Mouse (Mus musculus) monocyte, adult 2 months (primary cell): ENCODE data around the gene Slc6a21.

Experiments
- DNase-seq, 2 experiments: peaks; one replicate each; pipeline ENCODE4 v3.0.0; 2022; ENCODE audit warnings: low spot score in 2 of 2, low read depth in 1 of 2

The Slc6a21 gene

DNA sequence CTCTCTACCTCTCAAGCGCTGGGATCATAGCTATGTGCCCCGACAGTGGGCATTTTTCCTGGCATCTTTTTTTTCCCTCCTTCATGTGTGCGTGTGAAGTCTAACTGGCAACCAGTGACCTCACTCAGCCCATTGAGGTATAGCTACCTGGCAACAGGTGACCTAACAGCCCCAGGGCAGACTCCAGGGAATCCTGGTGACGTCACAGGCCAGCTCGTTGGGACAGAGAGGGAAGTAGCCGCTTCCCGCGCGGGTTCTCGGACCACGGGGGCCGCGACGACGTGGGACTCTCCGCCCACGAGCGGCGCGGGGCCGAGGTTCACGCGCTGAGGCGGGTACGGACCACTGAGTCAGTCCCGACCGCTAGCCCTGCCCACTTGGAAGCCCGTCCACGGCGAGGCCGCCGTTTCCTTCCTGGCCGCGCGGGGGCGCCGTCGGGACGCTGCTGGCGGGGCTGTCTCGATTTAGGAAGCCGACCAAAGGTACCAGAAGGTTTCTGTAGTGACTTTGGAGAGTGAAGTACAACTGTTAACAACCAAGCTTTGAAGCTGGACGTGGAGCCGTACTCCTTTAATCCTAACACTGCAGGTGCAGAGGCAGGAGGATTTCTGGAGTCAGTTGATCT is at the start of gene Slc6a21:
Gene Slc6a21, plus strand, starts transcription at position 378 of the 625 bp plus-strand sequence.
- DNase-seq, result peak; percentile 51 to 80

DNA sequence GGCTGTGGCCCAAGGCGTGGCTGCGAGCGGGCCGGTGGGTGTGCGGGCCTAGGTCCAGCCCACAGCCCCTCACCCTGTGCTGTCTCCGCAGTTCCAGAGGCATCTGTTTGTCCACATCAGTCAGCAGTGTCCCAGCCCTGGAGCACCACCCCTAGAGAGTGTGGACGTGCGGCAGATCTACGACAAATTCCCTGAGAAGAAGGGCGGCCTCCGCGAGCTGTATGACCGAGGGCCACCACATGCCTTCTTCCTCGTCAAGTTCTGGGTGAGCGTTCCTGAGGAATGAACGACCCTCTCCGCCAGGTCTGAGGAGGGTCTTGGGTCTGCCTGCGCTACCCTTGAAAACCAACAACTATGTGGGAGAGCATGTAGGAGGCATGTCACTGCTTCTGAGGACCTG is 48.8 kb upstream of the Slc6a21 start:
- DNase-seq, result no peak

DNA sequence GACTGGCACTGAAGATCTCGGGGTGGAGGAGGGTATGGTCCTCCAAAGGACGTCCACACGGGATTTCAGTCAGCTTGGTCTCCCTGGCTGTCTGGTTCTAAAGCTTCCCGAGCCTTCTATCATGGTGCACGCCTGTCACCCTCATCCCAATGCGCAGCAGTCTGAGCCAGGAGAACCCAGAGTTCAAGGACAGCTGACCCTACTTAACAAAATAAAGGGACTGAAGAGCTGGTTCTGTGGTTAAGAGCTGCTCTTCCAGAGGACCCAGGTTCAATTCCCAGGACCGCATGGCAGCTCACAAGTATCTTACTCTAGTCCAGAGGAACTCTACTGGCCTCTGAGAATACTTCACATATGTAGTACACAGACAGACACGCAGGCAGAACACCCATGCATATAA is 48.3 kb upstream of the Slc6a21 start:
- no peak for DNase-seq

DNA sequence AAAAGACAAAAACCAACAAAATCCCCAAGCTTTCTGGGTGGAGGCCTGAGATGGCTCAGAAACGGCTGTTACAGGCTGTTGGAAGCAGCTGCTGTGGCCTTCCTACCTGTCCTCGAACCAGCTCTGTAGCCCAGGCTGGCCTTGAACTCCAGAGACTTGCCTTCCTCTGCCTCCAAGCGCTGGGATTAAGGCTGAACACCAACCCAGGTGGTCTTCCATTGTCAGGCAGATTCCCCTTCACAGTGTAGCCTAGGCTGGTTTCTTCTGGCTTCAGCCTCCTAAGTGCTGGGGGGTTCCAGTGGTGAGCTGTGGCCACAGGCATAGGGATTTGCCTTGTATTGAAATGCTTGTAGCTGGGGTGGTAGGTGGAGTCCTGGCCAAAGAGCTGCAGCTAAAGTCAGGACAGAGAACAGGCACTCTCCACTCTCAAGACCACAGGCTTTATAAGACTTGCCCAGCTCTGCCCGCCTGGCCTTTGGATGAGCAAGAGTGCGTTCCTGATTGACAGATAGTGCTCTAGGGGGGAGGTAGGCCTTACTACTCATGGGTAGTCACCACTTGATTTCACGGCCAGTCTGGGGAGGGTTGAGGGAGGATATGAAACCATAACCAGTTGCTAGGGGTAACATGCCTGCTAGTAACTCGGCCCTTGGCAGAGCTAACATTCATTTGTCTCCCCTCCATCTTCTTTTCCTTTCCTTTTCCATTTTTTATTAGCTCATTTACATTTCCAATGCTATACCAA is 47.7 kb upstream of the Slc6a21 start:
- peak in 1 of 2 experiments; percentile 26 for DNase-seq

DNA sequence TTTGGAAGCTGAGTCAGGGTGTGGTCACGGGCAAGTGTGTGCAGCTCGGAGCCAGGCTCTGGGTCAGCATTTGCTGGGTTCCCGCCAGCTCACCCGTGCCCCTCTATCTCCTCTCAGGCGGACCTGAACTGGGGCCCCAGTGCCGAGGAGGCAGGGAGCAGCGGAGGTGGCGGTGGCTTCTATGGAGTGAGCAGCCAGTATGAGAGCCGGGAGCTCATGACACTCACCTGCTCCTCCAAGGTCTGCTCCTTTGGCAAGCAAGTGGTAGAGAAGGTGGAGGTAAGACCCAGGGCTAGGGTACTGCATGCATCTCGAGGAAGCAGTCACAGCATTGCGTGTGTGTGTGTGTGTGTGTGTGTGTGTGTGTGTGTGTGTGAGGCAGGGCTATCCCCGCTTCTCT is 46.1 kb upstream of the Slc6a21 start:
- DNase-seq, result no peak

DNA sequence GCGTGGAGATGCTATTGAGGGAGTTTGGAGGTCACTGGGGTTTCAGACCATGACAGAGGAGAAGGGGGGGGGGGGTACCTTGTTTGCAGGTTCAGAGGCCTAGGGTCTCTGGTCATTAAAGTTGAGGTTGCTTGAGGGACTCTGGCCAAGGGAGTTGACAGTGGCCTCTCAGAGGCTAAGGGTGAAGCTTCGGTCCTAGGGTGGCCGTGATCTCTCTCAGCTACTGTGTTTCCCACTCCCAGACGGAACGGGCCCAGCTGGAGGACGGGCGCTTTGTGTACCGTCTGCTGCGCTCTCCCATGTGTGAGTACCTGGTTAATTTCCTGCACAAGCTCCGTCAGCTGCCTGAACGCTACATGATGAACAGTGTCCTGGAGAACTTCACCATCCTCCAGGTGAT is 45.4 kb upstream of the Slc6a21 start:
- DNase-seq, result no peak

DNA sequence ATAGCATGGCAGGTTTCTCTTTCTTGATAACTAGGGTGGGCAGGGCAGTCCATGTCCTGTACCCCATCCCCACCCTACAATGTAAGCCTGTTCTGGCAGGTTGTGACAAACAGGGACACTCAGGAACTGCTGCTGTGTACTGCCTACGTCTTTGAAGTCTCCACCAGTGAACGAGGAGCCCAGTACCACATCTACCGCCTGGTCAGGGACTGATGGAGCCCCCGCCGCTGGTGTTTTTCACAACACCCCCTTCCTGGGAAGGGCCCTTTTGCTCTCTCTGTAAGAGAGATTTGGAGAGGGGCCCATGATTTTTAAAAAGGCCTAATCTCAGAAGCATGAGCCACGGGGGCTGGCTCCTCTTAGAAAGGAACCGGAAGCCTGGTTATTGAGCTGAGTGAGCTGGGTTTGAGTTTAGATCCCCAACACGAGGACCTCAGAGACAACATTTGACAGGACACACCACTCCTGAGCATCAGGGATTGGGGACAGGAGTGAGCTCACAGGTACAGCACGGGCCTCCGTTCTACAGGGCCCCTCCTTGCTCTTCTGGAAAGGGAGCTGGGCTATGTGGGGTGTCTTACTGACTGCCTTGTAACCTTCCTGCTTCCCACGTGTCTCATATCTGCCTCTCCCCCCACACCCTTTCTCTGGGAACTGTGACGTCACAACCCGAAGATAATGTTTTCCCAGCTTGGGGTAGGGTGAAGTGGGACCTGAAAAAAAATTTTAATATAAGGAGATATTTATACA is 44.4 kb upstream of the Slc6a21 start:
- DNase-seq, result no peak

DNA sequence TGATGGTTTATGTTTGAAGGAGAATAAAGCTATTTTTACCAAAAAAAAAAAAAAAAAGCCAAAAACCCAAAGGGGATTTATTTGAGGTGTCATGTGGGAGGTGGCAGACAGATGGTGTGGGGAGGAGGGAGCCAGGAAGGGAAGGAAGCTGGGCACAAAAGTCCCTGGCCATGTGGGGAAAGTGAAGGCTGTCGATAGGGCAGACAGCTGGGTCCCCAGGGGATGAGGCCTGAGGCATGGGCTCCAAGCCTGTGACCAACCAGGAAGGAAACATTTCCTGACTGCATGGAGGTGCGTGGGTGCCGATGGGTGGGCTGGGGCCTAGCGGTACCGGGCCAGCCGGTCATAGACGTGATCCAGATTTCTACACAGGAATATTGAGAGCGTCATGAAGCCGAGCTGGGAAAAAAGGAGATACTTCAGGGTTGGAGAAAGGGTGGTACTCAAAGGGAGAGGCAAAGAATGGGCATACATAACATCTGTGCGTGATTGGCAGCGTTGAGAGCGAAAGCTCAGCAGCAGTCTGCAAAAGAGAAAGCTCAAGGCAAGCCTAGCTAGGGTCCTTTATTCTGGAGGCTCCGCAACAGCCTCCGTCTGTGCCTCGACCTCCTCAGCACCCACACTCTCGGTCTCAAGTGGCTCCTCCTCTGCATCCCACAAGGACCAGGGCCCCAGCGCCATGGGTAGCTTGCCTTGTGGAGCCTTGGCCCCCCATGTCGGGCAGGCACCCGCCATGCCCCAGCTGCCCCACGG is 43.6 kb upstream of the Slc6a21 start:
- DNase-seq, result no peak

DNA sequence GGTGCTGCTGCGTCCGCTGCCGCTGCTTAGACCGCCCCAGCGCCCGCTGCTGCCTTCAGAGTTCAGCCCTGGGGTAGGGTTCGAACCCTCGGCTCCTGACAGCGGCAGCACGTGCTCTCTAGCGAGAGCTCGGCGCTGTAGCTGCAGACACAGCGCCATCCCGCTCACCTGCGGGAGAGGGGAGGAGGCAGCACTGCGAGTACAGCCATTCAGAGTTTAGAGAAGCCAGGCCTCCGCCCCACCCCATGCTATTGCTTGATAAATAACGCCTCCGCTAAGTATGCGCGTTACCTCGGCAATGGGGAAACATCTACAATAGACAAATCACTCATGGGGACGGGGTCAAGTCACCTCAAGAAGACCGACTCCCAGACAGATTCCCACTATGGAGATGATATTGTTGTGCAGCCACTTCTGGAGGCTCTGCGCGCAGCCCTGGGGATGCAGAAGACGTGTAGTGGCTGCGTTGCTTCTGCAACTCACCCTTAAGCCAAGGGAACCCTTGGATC is 42.9 kb upstream of the Slc6a21 start:
- DNase-seq, result no peak

DNA sequence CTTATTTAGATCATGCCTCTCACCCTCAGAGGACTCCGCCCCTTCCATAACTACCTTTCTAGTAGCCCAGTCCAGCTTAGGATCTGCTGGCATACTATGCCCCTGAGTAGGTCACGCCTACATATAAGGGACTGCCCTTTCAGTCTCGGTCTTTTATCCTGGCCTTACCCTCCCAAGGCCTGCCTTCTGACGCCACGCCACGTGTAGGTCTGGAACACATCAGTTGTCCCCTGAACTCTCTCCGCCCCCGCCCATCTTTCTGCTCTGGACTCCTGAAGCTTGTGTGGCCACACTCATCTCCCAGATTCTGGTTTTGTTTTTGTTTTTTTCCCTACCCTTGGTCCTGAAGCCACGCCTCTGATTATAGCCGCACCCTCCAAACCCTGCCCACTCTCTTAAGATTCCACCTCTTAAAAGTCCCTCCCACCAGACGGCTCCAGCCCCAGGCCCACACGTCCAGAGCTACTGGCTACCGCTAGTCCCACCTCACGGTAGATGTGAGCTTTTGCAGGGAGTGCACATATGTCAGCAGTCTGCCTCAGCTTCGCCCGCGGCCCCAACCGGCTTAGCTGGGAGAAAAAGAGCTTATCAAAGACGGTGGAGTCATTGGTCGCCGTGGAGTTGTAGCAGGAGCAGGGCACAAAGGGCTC is 42.3 kb upstream of the Slc6a21 start:
- DNase-seq, result no peak

DNA sequence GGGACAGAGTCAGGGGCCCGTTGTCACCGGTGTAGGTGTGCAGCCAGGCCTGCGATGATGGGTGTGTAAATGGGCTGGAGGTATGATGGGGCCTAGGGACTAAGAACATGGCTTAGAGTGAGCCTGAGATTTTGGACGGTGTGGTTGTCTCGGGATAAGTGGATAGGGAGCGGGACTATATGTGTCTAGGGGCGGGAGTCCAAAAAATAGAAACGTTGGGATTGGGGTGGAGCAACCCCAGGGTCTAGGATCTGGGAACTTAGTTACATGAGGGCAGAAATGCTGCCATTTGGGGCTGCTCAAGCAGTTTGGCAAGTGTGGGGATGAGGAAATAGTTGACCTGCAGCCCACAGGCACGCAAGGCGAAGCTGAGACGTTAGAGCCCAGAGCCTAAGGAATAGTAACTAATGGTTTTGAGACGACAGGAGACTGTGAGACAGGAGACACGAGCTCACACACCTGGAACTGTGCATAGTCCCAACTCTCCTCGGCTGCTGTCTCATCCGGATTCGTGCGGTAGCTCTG is 41.6 kb upstream of the Slc6a21 start:
- DNase-seq, result no peak

DNA sequence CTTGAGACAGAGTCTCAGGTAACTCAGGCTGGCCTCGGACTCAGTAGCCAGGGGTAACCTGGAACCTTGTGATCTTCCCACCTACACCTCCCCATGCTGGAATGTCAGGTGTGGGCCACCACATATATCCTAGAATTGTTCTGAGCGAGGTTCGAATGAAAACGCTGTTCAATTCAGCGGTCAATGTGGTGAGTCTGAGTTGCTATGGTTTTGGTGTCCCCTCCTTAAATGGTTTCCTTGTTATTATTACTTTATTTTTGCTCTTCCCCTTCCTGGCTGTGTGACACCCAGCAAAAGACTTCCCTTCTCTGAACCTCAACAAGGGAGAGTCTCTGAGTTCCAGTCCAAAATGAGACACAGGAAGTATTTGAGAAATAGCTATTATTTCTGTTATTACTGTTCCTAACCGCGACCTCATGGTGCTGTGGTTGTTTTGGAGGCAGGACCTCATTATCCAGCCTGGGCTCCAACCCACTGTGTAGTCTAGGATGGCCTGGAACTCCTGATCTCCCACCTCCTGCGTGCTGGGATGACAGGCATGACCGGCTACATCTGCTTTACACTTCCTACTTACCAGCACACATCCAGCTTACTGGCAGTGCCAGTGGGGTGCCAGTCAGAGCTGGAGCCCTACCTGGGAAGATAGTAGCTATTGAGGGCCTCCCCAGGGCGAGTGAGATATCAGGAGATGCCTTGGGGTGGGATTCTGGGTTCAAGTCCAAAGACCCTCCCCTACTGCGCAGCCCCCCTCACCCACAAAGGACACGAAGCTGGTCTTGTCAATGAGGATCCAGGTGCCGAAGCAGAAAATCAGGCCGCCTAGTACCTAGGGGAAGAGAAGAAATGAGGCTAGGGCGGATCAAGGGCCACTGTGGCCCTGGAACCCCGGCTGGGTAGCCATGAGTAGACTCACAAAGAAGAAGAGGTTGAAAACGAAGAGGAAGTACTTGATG is 39.3 kb upstream of the Slc6a21 start:
- peak; percentile 33 to 42 for DNase-seq

DNA sequence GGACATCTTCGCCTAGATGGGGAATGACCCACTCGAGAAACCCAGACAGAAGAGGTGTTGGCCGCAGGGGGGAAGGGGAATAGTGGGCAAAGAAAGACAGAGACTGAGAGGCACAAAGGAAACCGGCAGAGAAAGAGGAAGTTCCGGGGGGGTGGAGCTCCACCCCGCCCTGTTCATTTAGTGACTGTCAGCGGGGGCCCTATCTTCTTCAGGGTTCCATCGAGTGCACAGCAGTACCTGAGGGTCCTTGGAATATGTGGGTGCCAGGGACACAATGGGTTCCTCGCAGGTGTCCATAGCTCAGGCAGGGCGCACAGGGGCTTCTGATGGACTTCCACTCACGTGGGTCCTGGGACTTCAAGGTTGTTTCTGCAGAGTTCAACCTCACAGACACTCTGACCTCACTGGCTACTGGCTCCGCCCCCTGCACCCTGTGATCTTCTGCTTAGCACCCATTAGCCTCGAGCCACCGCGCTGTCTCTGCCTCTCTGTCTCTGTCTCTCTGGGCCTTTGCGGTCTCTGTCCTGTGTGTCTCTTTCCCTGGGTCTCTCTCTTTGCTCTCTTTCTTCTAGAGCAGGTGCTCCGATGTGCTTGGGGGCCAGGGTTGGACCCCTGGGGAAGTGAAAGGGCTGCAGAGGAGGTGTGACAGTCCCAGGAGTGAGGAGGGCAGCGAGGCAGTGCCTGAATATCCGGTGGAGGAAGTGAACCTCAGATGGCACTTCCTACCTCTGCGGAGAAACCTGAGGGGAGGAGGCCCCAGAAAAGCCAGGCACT is 38.4 kb upstream of the Slc6a21 start, which contains the start of gene Cd37:
Gene Cd37, minus strand, starts transcription at position 393 of the 774 bp plus-strand sequence.
- DNase-seq, result peak; percentile 55 to 81

DNA sequence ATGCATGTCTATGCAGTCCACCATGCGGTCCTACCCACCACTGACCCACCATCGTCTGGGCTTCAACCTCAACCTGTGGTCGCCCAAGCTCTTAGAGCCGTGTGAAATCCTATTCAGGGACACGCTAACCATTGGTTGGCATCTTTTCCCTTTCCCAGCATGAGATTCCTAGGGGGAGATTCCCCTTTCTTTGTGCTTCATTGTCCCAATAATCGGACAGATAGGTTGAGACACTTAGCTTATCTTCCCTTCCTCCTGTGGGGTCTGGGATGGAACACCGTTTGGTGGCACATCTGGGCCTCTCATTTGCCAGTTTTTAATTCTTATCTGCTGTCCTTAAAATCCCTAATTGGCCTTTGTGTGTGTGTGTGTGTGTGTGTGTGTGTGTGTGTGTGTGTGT is 37.2 kb upstream of the Slc6a21 start:
- no peak for DNase-seq

DNA sequence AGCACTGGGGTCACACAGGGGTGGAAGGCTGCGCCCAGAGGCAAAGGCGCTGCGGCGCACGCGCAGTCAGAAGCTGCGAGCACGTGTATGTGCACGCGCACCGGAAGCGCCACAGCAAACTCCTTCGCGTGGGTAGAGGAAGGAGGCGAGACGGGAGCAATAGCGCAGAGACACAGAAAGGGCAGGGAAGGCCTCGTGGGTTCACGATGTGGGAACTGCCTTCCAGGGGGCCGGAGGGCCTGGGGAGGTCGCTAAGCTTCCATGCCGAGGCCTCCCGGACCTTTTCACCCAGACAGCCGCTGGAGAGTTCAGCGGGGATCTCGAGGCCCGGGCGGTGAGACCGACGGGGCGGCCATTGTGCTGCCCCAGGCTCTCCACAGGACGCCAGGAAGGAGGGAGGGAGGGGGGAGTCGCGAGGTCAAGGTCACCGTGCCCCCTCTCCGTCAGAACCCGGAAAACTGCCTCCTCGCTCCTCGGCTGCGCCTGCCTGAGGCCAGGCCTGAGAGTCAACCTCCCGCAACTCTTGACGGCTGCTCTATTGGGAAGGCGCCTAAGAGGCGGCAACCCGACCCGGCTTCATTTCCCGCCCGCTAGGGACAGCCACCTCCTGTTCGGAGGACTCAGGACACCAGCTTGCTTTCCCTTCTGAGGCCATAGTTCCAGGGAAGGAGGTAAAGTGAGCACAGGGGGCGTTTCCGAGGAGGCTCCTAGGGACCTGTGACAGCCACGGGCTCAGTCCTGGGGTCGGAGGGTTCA is 36.5 kb upstream of the Slc6a21 start, which contains the start of gene Slc6a16:
Gene Slc6a16, plus strand, starts transcription at position 453 of the 756 bp plus-strand sequence.
- DNase-seq, result no peak

DNA sequence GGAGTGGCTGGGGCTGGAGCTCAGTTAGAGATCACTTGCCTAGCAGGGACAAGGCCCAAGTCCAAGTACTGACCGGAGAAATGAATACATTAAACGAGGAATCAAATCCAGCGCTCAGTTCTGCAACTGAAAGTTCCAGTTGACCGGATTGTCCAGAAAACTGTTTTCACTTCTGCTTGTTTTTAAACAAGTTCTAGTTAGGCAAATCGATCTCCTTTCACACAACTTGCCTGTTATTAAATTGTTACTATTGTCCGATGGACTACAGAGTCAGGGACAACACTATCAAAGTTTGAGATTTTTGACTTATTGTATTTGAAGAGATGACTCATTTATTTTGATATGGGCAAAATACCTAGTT is 35.9 kb upstream of the Slc6a21 start:
- DNase-seq, result no peak

DNA sequence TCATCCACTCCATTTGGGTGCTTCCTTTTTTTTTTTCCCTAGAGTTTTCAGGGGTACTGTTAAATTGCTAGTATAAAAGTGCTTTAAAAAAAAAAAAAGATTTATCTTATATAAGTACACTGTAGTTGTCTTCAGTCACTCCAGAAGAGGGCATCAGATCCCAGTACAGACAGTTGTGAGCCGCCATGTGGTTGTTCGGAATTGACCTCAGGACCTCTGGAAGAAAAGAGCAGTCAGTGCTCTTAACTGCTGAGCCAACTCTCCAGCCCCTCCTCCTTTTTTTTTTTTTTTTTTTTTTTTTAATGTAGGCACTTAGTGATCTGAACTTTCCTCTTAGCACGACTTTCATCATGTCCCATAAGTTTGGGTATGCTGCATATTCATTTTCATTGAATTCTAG is 29.6 kb upstream of the Slc6a21 start:
- DNase-seq, result no peak

DNA sequence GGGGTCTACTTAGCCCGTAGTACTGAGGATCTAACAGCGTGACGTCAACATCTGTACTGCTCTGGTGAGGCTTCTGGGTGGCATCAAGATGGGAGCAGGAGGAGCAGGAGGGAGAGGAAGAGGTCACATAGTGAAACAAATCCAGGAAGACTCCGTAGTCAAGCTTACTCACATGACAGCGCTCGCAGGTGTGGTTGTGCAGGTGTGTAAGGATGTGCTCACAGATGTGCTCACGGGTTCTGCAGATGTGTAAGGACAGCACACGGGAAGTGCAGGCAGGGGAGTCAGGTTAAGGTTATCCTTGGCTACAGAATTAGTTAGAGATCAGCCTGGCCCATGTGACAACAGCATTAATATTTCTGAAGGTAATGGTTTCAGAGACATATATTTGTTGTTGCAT is 23.5 kb upstream of the Slc6a21 start:
- DNase-seq, result no peak
